Mouse (Mus musculus): Measurements from ENCODE around the gene Tmed5. TPM values are rescaled to one million over a fixed set of nuclear protein-coding genes. Genes with fewer than 3 reads are reported as not detected.

Gene Tmed5
- polyA plus RNA-seq (2014; fragmentation: Nextera tagmentation; extraction: Ambion mirVana), result 41.4 and 47.2 TPM in 2 replicates

- H3K4me3 ChIP-seq (ENCODE audit: low read depth, low read length), result peak within 1 kb of the TSS; percentile 91
- peaks cover 7% of the 10 kb centered on the region; the same call in 1 of the 2 replicates for H3K4me1 ChIP-seq (replicated peaks; ENCODE audit: control insufficient read depth, insufficient read depth, low read length)
- no peaks in the 10 kb centered on the region for H3K27me3 ChIP-seq (replicated peaks; ENCODE audit: control insufficient read depth, insufficient read depth, low read length)
- peak within 1 kb of the TSS; percentile 91 for H3K27ac ChIP-seq (ENCODE audit: low read depth)
- H3K9me3 ChIP-seq (ENCODE audit: control insufficient read depth, low read length), result no peaks in the 10 kb centered on the region
- under 1% methylated on average over 65 of the region's 65 CpGs for WGBS
- H3K9ac ChIP-seq (ENCODE audit: low read length), result peak within 1 kb of the TSS; percentile 83
- DNase-seq (ENCODE audit: low spot score) (peak; percentile 97), ATAC-seq (replicated peaks; ENCODE audit: low FRiP score, low TSS enrichment, low read depth) (peak; percentile 99)
- H3K4me2 ChIP-seq (ENCODE audit: low read length), result peak within 1 kb of the TSS; percentile 75
- H3K36me3 ChIP-seq (ENCODE audit: control insufficient read depth, insufficient read depth, low read length), result peaks cover 15% of the 10 kb centered on the region
Measured at GRCm38 (mm10) chr5:108132441-108133243, at the start of gene Tmed5, which contains the start of gene Ccdc18. Gene Tmed5, minus strand, starts transcription at chr5:108132620. Gene Ccdc18, plus strand, starts transcription at chr5:108132875.

DNA sequence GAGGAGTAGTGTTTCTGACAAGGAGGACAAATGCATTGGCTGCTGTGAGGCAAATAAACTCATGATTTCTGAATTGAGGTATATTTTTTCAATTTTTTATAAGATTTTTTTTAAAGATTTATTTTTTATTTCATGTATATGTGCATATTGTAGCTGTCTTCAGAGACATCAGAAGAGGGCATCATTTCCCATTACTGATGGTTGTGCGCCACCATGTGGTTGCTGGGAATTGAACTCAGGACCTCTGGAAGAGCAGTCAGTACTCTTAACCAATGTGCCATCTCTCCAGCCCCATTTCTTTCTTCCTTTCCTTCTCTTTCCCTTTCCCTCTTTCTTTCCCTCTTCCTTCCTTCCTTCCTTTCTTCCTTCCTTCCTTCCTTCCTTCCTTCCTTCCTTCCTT is 31.3 kb upstream of the Tmed5 start:
- H3K27ac ChIP-seq (ENCODE audit: low read depth), result no peak overlapping the region
- DNase-seq (ENCODE audit: low spot score) (no peak), ATAC-seq (replicated peaks; ENCODE audit: low FRiP score, low TSS enrichment, low read depth) (no peak)
- no peaks in the 10 kb centered on the region for H3K36me3 ChIP-seq (ENCODE audit: control insufficient read depth, insufficient read depth, low read length)
- no peak overlapping the region for H3K9ac ChIP-seq (ENCODE audit: low read length)
- H3K27me3 ChIP-seq (replicated peaks; ENCODE audit: control insufficient read depth, insufficient read depth, low read length), result no peaks in the 10 kb centered on the region
- 17% methylated on average over 1 of the region's 1 CpGs for WGBS
- H3K4me2 ChIP-seq (ENCODE audit: low read length), result no peak overlapping the region
- no peak overlapping the region for H3K4me3 ChIP-seq (ENCODE audit: low read depth, low read length)
- no peaks in the 10 kb centered on the region for H3K4me1 ChIP-seq (replicated peaks; ENCODE audit: control insufficient read depth, insufficient read depth, low read length)
- no peaks in the 10 kb centered on the region for H3K9me3 ChIP-seq (ENCODE audit: control insufficient read depth, low read length)

DNA sequence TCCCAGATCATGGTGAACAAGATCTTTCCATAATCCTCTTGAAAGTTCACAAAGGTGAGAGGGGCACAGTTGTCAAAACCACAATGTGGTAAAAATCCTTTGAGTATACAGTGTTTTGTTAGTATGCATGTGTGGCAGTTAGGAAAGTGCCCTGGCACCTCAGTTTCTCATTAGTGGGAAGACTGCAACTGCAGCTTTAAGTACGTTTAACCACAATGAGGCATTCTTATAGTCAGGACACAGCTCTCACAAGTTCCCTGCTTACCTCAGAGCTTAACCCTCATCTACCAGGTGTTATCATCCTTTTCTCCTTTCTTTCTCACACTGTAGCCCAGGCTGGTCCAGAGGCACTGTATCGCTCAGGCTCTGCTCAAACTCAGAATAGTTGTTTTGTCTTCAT is 28.4 kb upstream of the Tmed5 start:
- Histone ChIP-seq H3K9me3 (ENCODE audit: control insufficient read depth, low read length) (no peaks in the 10 kb centered on the region), H3K4me2 (ENCODE audit: low read length) (no peak overlapping the region), H3K27me3 (replicated peaks; ENCODE audit: control insufficient read depth, insufficient read depth, low read length) (no peaks in the 10 kb centered on the region), H3K9ac (ENCODE audit: low read length) (no peak overlapping the region), H3K27ac (ENCODE audit: low read depth) (no peak overlapping the region), H3K4me1 (replicated peaks; ENCODE audit: control insufficient read depth, insufficient read depth, low read length) (no peaks in the 10 kb centered on the region), H3K4me3 (ENCODE audit: low read depth, low read length) (no peak overlapping the region), H3K36me3 (ENCODE audit: control insufficient read depth, insufficient read depth, low read length) (no peaks in the 10 kb centered on the region)
- 88% methylated on average over 2 of the region's 2 CpGs for WGBS
- DNase-seq (ENCODE audit: low spot score), result no peak
- ATAC-seq (replicated peaks; ENCODE audit: low FRiP score, low TSS enrichment, low read depth), result no peak

GRCm38 (mm10) chr5:108152592-108152991 is 20.2 kb upstream of the Tmed5 start:
- Histone ChIP-seq H3K9ac (ENCODE audit: low read length) (no peak overlapping the region), H3K36me3 (ENCODE audit: control insufficient read depth, insufficient read depth, low read length) (0 out of 2 replicates have a peak, but pooled peaks cover 4% of the 10 kb centered on the region), H3K4me2 (ENCODE audit: low read length) (no peak overlapping the region), H3K27ac (ENCODE audit: low read depth) (no peak overlapping the region), H3K4me1 (replicated peaks; ENCODE audit: control insufficient read depth, insufficient read depth, low read length) (no peaks in the 10 kb centered on the region), H3K27me3 (replicated peaks; ENCODE audit: control insufficient read depth, insufficient read depth, low read length) (no peaks in the 10 kb centered on the region), H3K9me3 (ENCODE audit: control insufficient read depth, low read length) (no peaks in the 10 kb centered on the region), H3K4me3 (ENCODE audit: low read depth, low read length) (no peak overlapping the region)
- no peak for ATAC-seq (replicated peaks; ENCODE audit: low FRiP score, low TSS enrichment, low read depth)
- DNase-seq (ENCODE audit: low spot score), result no peak
- 90% methylated on average over 1 of the region's 1 CpGs for WGBS

DNA sequence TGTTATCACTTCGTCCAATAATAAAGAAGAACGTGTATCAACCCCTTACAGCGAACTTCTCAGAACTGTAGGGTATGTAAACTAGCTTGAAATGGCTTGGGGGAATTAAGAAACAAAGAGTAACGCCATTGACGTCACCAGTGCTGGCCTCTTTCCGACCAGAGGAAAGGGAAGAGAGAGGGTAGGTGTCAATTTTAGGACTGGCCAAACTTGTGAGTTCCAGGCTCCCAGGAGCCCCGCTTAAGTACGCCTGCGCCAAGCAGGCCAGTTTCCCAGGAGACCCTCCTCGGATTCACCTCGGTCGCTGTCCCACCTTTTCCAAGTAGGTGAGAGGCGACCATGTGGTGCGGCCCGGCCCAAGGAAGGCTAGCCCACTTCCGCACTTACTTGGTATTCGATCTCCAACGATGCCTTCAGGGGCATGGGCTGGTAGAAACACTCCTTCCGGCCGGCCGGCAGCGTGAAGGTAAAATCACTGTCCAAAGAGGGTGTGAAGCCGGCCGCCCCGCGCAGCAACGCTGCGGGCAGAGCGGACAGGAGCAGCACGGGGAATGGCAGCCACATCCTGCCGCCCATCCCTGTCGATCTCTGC is 475 bp downstream of the Tmed5 start:
- Histone ChIP-seq H3K9ac (ENCODE audit: low read length) (peak overlapping the region; percentile 83), H3K4me2 (ENCODE audit: low read length) (peak overlapping the region; percentile 45), H3K27me3 (replicated peaks; ENCODE audit: control insufficient read depth, insufficient read depth, low read length) (no peaks in the 10 kb centered on the region), H3K36me3 (ENCODE audit: control insufficient read depth, insufficient read depth, low read length) (peaks cover 15% of the 10 kb centered on the region), H3K4me3 (ENCODE audit: low read depth, low read length) (peak overlapping the region; percentile 91), H3K9me3 (ENCODE audit: control insufficient read depth, low read length) (no peaks in the 10 kb centered on the region), H3K27ac (ENCODE audit: low read depth) (peak overlapping the region; percentile 91), H3K4me1 (replicated peaks; ENCODE audit: control insufficient read depth, insufficient read depth, low read length) (peaks cover 7% of the 10 kb centered on the region; the same call in 1 of the 2 replicates)
- WGBS, result 0% methylated on average over 32 of the region's 32 CpGs
- ATAC-seq (replicated peaks; ENCODE audit: low FRiP score, low TSS enrichment, low read depth) (peak; percentile 70), DNase-seq (ENCODE audit: low spot score) (no peak)

DNA sequence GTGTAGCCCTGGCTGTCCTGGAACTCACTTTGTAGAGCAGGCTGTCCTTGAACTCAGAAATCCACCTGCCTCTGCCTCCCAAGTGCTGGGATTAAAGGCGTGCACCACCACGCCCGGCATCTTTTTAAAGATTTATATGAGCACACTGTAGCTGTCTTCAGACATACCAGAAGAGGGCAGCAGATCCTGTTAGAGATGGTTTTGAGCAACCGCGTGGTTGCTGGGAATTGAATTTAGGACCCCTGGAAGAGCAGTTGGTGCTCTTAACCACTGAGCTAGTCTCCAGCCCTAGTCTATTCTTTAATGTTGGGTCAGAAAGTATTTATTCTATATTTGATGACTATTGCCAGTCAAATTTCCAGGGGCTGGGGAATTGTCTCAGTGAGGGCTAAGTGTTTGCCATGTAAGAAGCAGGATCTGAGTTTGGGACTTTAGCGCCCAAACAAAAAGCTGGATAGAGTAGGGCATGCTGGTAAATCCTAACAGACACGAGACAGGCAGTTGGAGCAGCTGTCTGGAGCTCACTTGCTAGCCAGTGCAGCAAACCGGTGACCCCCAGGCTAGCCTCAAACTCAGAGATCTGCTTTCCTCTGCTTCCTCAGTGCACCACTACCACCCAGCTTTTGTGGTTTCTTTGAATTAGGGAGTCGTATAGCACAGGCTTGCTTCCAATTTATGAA is 12.1 kb downstream of the Tmed5 start:
- Histone ChIP-seq H3K4me3 (ENCODE audit: low read depth, low read length) (no peak overlapping the region), H3K9me3 (ENCODE audit: control insufficient read depth, low read length) (no peaks in the 10 kb centered on the region), H3K27ac (ENCODE audit: low read depth) (no peak overlapping the region), H3K4me2 (ENCODE audit: low read length) (no peak overlapping the region), H3K4me1 (replicated peaks; ENCODE audit: control insufficient read depth, insufficient read depth, low read length) (no peaks in the 10 kb centered on the region), H3K27me3 (replicated peaks; ENCODE audit: control insufficient read depth, insufficient read depth, low read length) (no peaks in the 10 kb centered on the region), H3K9ac (ENCODE audit: low read length) (no peak overlapping the region), H3K36me3 (ENCODE audit: control insufficient read depth, insufficient read depth, low read length) (peaks cover 8% of the 10 kb centered on the region; the same call in 1 of the 2 replicates)
- WGBS, result 85% methylated on average over 9 of the region's 9 CpGs
- ATAC-seq (replicated peaks; ENCODE audit: low FRiP score, low TSS enrichment, low read depth), result no peak
- DNase-seq (ENCODE audit: low spot score), result no peak

- Histone ChIP-seq H3K4me1 (replicated peaks; ENCODE audit: control insufficient read depth, insufficient read depth, low read length) (no peaks in the 10 kb centered on the region), H3K36me3 (ENCODE audit: control insufficient read depth, insufficient read depth, low read length) (peaks cover 4% of the 10 kb centered on the region; the same call in 1 of the 2 replicates), H3K4me3 (ENCODE audit: low read depth, low read length) (no peak overlapping the region), H3K27ac (ENCODE audit: low read depth) (no peak overlapping the region), H3K9ac (ENCODE audit: low read length) (no peak overlapping the region), H3K4me2 (ENCODE audit: low read length) (no peak overlapping the region), H3K27me3 (replicated peaks; ENCODE audit: control insufficient read depth, insufficient read depth, low read length) (no peaks in the 10 kb centered on the region), H3K9me3 (ENCODE audit: control insufficient read depth, low read length) (no peaks in the 10 kb centered on the region)
- 94% methylated on average over 4 of the region's 4 CpGs for WGBS
- ATAC-seq (replicated peaks; ENCODE audit: low FRiP score, low TSS enrichment, low read depth) (no peak), DNase-seq (ENCODE audit: low spot score) (no peak)
Measured at GRCm38 (mm10) chr5:108117693-108118092, 14.7 kb downstream of the Tmed5 start.

DNA sequence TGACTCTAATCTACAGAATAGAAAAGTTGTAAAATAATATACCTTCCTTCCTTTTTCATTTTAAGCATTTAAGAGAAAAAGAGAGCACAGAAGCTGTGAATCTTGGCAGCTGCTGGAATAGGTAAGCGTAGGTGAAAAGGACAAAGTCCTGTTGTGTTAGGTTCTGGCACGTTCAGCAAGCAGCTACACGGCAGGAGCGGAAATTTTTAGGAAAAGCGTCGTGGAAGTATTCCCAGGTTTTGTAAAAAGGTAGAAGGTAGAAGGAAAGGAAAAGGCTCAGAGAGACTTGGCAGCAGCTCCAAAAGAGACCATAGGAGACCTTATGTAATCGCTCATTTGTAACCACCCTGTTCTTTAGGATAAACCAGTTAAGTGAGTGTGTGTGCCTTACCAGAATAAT is 23.1 kb downstream of the Tmed5 start:
- H3K9ac ChIP-seq (ENCODE audit: low read length), result no peak overlapping the region
- no peaks in the 10 kb centered on the region for H3K27me3 ChIP-seq (replicated peaks; ENCODE audit: control insufficient read depth, insufficient read depth, low read length)
- ATAC-seq (replicated peaks; ENCODE audit: low FRiP score, low TSS enrichment, low read depth) (no peak), DNase-seq (ENCODE audit: low spot score) (no peak)
- no peaks in the 10 kb centered on the region for H3K4me1 ChIP-seq (replicated peaks; ENCODE audit: control insufficient read depth, insufficient read depth, low read length)
- WGBS, result 96% methylated on average over 7 of the region's 7 CpGs
- H3K27ac ChIP-seq (ENCODE audit: low read depth), result no peak overlapping the region
- no peak overlapping the region for H3K4me3 ChIP-seq (ENCODE audit: low read depth, low read length)
- peaks cover 49% of the 10 kb centered on the region for H3K36me3 ChIP-seq (ENCODE audit: control insufficient read depth, insufficient read depth, low read length)
- no peaks in the 10 kb centered on the region for H3K9me3 ChIP-seq (ENCODE audit: control insufficient read depth, low read length)
- H3K4me2 ChIP-seq (ENCODE audit: low read length), result no peak overlapping the region

Data from intestine, embryonic 14.5 days (tissue).